Mouse (Mus musculus) liver, postnatal 0 days (tissue): Measurements from ENCODE around the gene Dhfr. TPM values are rescaled to one million over a fixed set of nuclear protein-coding genes. Genes with fewer than 3 reads are reported as not detected.
A peak's percentile ranks its signal among the peaks of the same experiment; 100 is the strongest.

ENCODE experiments used
- ATAC-seq: fragments of 200-750 bp; cut with Nextera tagmentation; 2 replicates; pipeline ENCODE4 v1.8.0; 2017; ENCODE audit warnings: mild to moderate bottlenecking, moderate library complexity
- DNase-seq: peaks from one replicate; pipeline ENCODE4 v3.0.0-alpha.2; 2016
- H3K27ac ChIP-seq: fragments of 300-500 bp; sonication (generic); 2 replicates; pipeline ENCODE4 v1.5.1; 2014; ENCODE audit warnings: antibody characterized with exemption, moderate library complexity, mild to moderate bottlenecking, low read depth
- H3K27me3 ChIP-seq: fragments of 300-500 bp; sonication (generic); 2 replicates; pipeline ENCODE4 v1.6.1; 2014; ENCODE audit warnings: low read length, control low read depth, mixed read lengths; ENCODE audit not compliant: insufficient read depth
- H3K36me3 ChIP-seq: fragments of 300-500 bp; sonication (generic); replicated peaks from 2 replicates; pipeline ENCODE4 v1.6.1; 2014; ENCODE audit warnings: mild to moderate bottlenecking, control low read depth, low read length, moderate library complexity, mixed read lengths; ENCODE audit not compliant: insufficient read depth
- H3K4me1 ChIP-seq: fragments of 300-500 bp; sonication (generic); 2 replicates; pipeline ENCODE4 v1.6.1; 2014; ENCODE audit warnings: antibody characterized with exemption, mild to moderate bottlenecking, control low read depth; ENCODE audit not compliant: insufficient read depth
- H3K4me2 ChIP-seq: fragments of 300-500 bp; sonication (generic); 2 replicates; pipeline ENCODE4 v1.6.1; 2014; ENCODE audit warnings: low read depth, mild to moderate bottlenecking, low read length, moderate library complexity, mixed read lengths
- H3K4me3 ChIP-seq: fragments of 300-500 bp; sonication (generic); 2 replicates; pipeline ENCODE4 v1.5.1; 2014; ENCODE audit warnings: low read depth, low read length
- H3K9ac ChIP-seq: fragments of 300-500 bp; sonication (generic); replicated peaks from 2 replicates; pipeline ENCODE4 v1.6.1; 2014; ENCODE audit warnings: mild to moderate bottlenecking, moderate library complexity
- H3K9me3 ChIP-seq: fragments of 300-500 bp; sonication (generic); 2 replicates; pipeline ENCODE4 v1.6.1; 2016; ENCODE audit warnings: mild to moderate bottlenecking, control low read depth, low read length, mixed read lengths
- CTCF ChIP-seq: sonication (generic); IDR thresholded peaks from 2 replicates; pipeline ENCODE4 v1.5.1; 2016; ENCODE audit warnings: antibody characterized with exemption, low read depth
- EP300 ChIP-seq: IDR thresholded peaks from 2 replicates; pipeline ENCODE4 v1.6.1; 2016; ENCODE audit warnings: antibody characterized with exemption, low read depth, mild to moderate bottlenecking
- WGBS: fragments of 180-500 bp; shearing (Covaris S2); extraction: QIAGEN DNeasy Blood & Tissue Kit; methylation state at CpG from one replicate; pipeline ENCODE4 v1.1.7; 2014; ENCODE audit not compliant: insufficient replicate concordance; 5-methylcytosine and 5-hydroxymethylcytosine counted together
- polyA plus RNA-seq: library from polyadenylated mRNA; unstranded; fragments of >200 nt; fragmentation: Nextera tagmentation; extraction: Ambion mirVana; gene quantifications from 2 replicates; pipeline ENCODE4 v1.2.1, GENCODE M21; 2015

The Dhfr gene
- polyA plus RNA-seq, 1 experiment from 2014 or later, result 10.4 TPM

DNA sequence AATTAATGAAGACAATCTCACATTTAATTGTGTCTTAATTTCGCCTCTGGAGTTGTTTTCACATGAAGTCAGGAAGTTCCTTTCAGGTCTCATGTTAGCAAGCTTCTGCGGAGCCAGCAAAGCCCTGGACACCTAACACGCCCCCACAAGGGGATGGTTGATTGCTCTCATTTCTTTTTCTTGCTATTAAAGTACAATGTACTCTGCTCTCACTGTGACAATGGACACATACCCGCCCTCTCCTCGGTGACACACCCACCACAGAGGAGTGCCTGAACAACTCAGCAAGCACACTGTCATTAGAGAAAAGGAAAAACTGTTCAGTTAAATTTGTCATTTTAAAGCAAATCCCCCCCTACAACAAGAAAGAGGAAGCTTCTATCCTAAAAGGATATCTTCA is 8.2 kb upstream of the Dhfr start:
- H3K4me2 ChIP-seq, result no peak overlapping the region
- H3K4me3 ChIP-seq, result no peak overlapping the region
- H3K4me1 ChIP-seq, result no peaks in the 10 kb centered on the region
- no peak for DNase-seq
- H3K27ac ChIP-seq, result no peak overlapping the region
- H3K27me3 ChIP-seq, result no peaks in the 10 kb centered on the region
- TF ChIP-seq CTCF (no peak), EP300 (no peak)
- peaks cover 49% of the 10 kb centered on the region for H3K36me3 ChIP-seq
- no peaks in the 10 kb centered on the region for H3K9me3 ChIP-seq
- no peak overlapping the region for H3K9ac ChIP-seq
- 84% methylated on average over 5 of the region's 5 CpGs for WGBS
- ATAC-seq, result no peak

DNA sequence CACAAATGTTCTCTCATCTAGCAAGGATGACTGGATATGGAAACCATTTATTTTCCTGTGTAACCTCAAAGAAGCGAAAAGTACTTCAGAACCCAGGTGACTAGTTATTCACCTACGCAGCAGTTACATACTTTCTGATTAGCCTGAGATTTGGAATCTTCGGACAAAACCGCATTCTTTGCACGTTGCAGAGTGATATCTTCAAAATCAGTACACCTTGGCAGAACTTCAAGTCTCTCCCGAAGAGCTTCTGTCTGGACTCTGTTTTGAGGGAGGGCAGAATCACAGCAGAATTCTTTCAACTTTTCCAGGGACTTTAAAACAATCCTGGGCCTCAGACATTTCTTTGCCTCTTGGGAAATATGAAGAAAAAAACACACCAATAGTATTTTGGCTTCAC is 3.4 kb upstream of the Dhfr start:
- Histone ChIP-seq H3K4me3 (no peak overlapping the region), H3K9me3 (no peaks in the 10 kb centered on the region), H3K36me3 (peaks cover 26% of the 10 kb centered on the region), H3K27ac (no peak overlapping the region), H3K9ac (no peak overlapping the region), H3K4me2 (no peak overlapping the region), H3K27me3 (no peaks in the 10 kb centered on the region), H3K4me1 (peaks cover 22% of the 10 kb centered on the region)
- TF ChIP-seq EP300, result no peak
- WGBS, result 79% methylated on average over 6 of the region's 6 CpGs
- no peak for DNase-seq
- ATAC-seq, result no peak

DNA sequence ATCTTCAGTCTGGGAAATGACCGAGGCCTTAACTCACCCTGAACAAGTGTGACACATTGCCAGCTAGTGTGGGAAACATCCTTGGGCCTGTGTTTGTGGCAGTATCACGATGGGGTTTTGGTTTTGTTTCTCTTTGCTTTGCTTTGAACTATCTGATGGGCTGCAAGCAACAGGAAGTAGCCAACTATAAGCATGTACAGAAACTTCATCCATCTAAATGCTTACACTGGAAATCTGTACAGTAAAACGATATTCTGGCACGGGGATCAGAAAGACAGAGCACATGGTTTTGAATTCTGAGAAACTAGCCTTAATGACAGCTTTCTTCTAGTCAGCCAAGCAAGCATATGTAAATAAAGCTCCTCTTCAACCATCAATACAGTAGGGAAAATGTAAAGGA is 570 bp upstream of the Dhfr start:
- TF ChIP-seq CTCF, result no peak
- 0 out of 2 replicates have a peak, but pooled peaks have one; percentile 9 for TF ChIP-seq EP300
- peak overlapping the region; percentile 66 for H3K27ac ChIP-seq
- peaks cover 17% of the 10 kb centered on the region for H3K36me3 ChIP-seq
- H3K9me3 ChIP-seq, result no peaks in the 10 kb centered on the region
- ATAC-seq (no peak), DNase-seq (no peak)
- peak overlapping the region; percentile 65 for H3K9ac ChIP-seq
- peaks cover 28% of the 10 kb centered on the region for H3K4me1 ChIP-seq
- peak overlapping the region; percentile 100 for H3K4me2 ChIP-seq
- no peaks in the 10 kb centered on the region for H3K27me3 ChIP-seq
- WGBS, result 16% methylated on average over 4 of the region's 4 CpGs
- peak overlapping the region; percentile 67 for H3K4me3 ChIP-seq

DNA sequence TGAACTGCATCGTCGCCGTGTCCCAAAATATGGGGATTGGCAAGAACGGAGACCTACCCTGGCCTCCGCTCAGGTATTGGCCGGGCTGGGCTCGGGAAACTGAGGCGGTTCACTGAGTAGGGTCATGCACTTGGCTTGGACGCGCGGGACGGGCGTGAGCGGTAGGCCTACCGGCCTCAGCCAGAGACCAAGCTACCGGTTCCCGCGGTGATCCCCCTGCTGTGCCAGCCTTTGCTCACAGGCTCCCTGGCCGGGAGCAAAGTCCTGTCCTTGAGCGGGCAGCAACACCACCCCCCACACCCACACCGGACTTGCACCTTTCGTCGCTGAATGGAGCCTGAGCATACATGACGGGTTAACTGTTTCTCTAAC is 732 bp downstream of the Dhfr start:
- ATAC-seq, result peak; percentile 6
- Histone ChIP-seq H3K4me3 (peak overlapping the region; percentile 67), H3K9ac (peak overlapping the region; percentile 82), H3K9me3 (no peaks in the 10 kb centered on the region), H3K27me3 (no peaks in the 10 kb centered on the region), H3K36me3 (peaks cover 19% of the 10 kb centered on the region), H3K27ac (peak overlapping the region; percentile 69; the same call in 1 of the 2 replicates), H3K4me2 (peak overlapping the region; percentile 100), H3K4me1 (peaks cover 28% of the 10 kb centered on the region)
- TF ChIP-seq EP300 (no peak), CTCF (no peak)
- no peak for DNase-seq
- 3% methylated on average over 24 of the region's 24 CpGs for WGBS

DNA sequence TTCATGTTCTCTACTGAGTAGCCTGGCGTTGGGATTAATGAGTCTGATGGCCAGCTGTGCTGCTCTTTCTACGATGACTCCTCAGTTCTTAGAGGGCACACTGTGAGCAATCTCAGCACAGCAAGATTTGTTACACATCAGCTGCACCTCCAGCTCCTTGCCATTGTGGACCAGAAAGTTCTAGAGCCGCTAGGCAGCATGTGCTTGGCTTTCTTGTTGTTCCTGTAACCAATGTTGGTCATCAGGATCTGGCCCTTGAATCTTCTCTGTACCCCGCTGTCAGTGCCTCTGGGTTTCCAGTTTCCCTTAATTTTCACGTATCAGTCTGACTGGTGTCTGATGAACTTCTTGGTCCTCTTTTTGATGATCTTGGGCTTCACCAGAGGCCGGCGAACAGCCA is 1.9 kb downstream of the Dhfr start:
- H3K4me2 ChIP-seq, result peak overlapping the region; percentile 100
- H3K9ac ChIP-seq, result no peak overlapping the region
- H3K9me3 ChIP-seq, result no peaks in the 10 kb centered on the region
- H3K27me3 ChIP-seq, result no peaks in the 10 kb centered on the region
- H3K36me3 ChIP-seq, result peaks cover 24% of the 10 kb centered on the region
- ATAC-seq (no peak), DNase-seq (no peak)
- peak overlapping the region; percentile 67; the same call in 1 of the 2 replicates for H3K4me3 ChIP-seq
- WGBS, result 81% methylated on average over 7 of the region's 7 CpGs
- no peak for TF ChIP-seq CTCF
- TF ChIP-seq EP300, result no peak
- no peak overlapping the region for H3K27ac ChIP-seq
- peaks cover 28% of the 10 kb centered on the region for H3K4me1 ChIP-seq

DNA sequence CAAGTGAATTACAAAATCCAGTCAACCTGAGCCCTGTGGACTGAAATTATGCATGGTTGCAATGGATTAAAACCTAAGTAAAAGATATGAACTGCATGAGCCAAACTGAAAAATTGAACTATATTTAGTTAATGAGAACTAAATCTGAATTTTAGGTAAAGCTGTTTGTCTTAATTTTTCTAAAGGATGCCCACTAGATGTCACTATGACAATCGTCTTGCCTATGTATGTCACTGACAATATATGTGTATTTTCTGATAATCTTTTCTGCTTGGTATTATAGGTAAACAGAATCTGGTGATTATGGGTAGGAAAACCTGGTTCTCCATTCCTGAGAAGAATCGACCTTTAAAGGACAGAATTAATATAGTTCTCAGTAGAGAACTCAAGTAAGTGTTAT is 3.1 kb downstream of the Dhfr start:
- H3K27me3 ChIP-seq, result no peaks in the 10 kb centered on the region
- WGBS, result 49% methylated on average over 2 of the region's 2 CpGs
- no peak overlapping the region for H3K4me2 ChIP-seq
- ATAC-seq (no peak), DNase-seq (no peak)
- peaks cover 28% of the 10 kb centered on the region for H3K4me1 ChIP-seq
- no peak overlapping the region for H3K9ac ChIP-seq
- peak; percentile 46 for TF ChIP-seq CTCF
- TF ChIP-seq EP300, result no peak
- peaks cover 27% of the 10 kb centered on the region for H3K36me3 ChIP-seq
- H3K4me3 ChIP-seq, result no peak overlapping the region
- no peak overlapping the region for H3K27ac ChIP-seq
- no peaks in the 10 kb centered on the region for H3K9me3 ChIP-seq

DNA sequence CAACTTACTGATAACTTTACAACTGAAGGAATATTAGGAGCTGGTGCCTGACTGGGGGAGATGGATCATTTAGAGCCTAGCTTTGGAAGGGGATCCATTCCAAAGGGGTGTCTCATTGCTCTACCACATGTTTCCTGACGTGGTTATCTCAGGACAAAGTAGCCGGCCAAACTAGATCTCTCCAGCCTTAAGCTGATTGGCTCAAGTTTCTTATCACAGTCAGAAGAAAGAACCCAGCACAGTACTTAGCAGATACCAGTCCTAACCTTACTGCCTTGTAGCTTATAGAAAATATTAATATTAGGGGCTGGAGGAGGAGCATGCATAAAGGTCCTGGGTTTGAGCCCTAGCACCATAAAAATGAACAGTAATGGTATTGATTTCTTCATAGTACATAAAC is 7.1 kb downstream of the Dhfr start:
- Histone ChIP-seq H3K27ac (no peak overlapping the region), H3K36me3 (peaks cover 32% of the 10 kb centered on the region), H3K4me3 (no peak overlapping the region), H3K9ac (no peak overlapping the region), H3K4me1 (peaks cover 1% of the 10 kb centered on the region; the same call in 1 of the 2 replicates), H3K9me3 (no peaks in the 10 kb centered on the region), H3K4me2 (no peak overlapping the region), H3K27me3 (no peaks in the 10 kb centered on the region)
- 53% methylated on average over 2 of the region's 2 CpGs for WGBS
- ATAC-seq, result no peak
- no peak for TF ChIP-seq EP300
- TF ChIP-seq CTCF, result no peak
- DNase-seq, result no peak
